In genomic region chr2:103480871-103481270, GRCm38 (mm10) we compare ENCODE assay signal across 27 mouse cellular contexts. TPM values are rescaled to one million over a fixed set of nuclear protein-coding genes. Genes with fewer than 3 reads are reported as not detected.
A peak's percentile ranks its signal among the peaks of the same experiment; 100 is the strongest.
DNase-seq lines count a peak whose midpoint lies in the region; ATAC-seq and TF ChIP-seq lines count a peak whose summit lies in the region.
"Had no signal": no experiment of that assay in that cellular context is flagged by ENCODE, and none has a peak within 500 bp of the region (broad histone marks: within the 10 kb centered on the region; RNA-seq: fewer than 3 reads in every experiment).

No protein-coding gene starts in this region.

- no peak for TF ChIP-seq POLR2A in liver, adult 2 months (IDR thresholded peaks at IDR 0.05; ENCODE audit: extremely low read depth, insufficient read depth, low read length)

- no peak overlapping the region for H3K4me3 ChIP-seq in gastrocnemius, adult 2 months
- H3K4me3 ChIP-seq in liver, adult 2 months (ENCODE audit: insufficient read depth, low read depth, low read length): peak overlapping the region; percentile 94
- peak overlapping the region; percentile 89 for H3K4me3 ChIP-seq in liver, embryonic 13.5 days (replicated peaks)
- H3K4me3 ChIP-seq: hindbrain, embryonic 10.5 days; hindbrain, embryonic 15.5 days; layer of hippocampus, adult 2 months; limb, embryonic 13.5 days had no signal

- 23% methylated on average over 4 of the region's 4 CpGs for WGBS in liver, adult 2 months
- WGBS in liver, embryonic 13.5 days (ENCODE audit: insufficient replicate concordance): 80% methylated on average over 4 of the region's 4 CpGs

- DNase-seq in gastrocnemius, adult 2 months: no peak
- no peak for DNase-seq in gastrocnemius, adult 8-10 months (ENCODE audit: low spot score in 2 of 2)
- peak; percentile 95 for DNase-seq in liver, adult 2 months (ENCODE audit: extremely low read depth, low read depth, low spot score)
- DNase-seq in liver: no peak
- no peak for DNase-seq in liver, embryonic 13.5 days
- DNase-seq in adrenal gland, postnatal 36 days: no peak
- no peak for DNase-seq in thymus, postnatal 25 days
- DNase-seq: adrenal gland, postnatal 25 days; cerebellum, adult 2 months; cerebellum, postnatal 14 days; gastrocnemius, postnatal 36 days; heart, postnatal 10 days; kidney, adult 11 months; lung, embryonic 14.5 days; lung, postnatal 14 days; right cerebral cortex, postnatal 4 days; thymus, adult 18-20 months; thymus, postnatal 4 days had no signal

- H3K9me3 ChIP-seq in liver, embryonic 13.5 days (replicated peaks): no peaks in the 10 kb centered on the region
- H3K9me3 ChIP-seq: hindbrain, embryonic 10.5 days; hindbrain, embryonic 15.5 days; limb, embryonic 13.5 days had no signal

- H3K36me3 ChIP-seq in liver, adult 2 months (ENCODE audit: control insufficient read depth, insufficient read depth, low read length): peaks cover 44% of the 10 kb centered on the region
- H3K36me3 ChIP-seq in liver, embryonic 13.5 days: peaks cover 38% of the 10 kb centered on the region

- H3K27ac ChIP-seq in gastrocnemius, adult 2 months: peak overlapping the region; percentile 66
- H3K27ac ChIP-seq in liver, adult 2 months (replicated peaks; ENCODE audit: insufficient read depth, low read depth, low read length): peak overlapping the region; percentile 76
- peak overlapping the region; percentile 99 for H3K27ac ChIP-seq in liver, embryonic 13.5 days
- H3K27ac ChIP-seq: hindbrain, embryonic 15.5 days; layer of hippocampus, adult 2 months; limb, embryonic 13.5 days; stomach, postnatal 0 days had no signal

- H3K79me2 ChIP-seq in liver, adult 2 months (ENCODE audit: control insufficient read depth, insufficient read depth, low read length): peaks cover 30% of the 10 kb centered on the region; the same call in 1 of the 2 replicates

- peak overlapping the region; percentile 72 for H3K9ac ChIP-seq in liver, adult 2 months (ENCODE audit: low read depth, low read length)
- H3K9ac ChIP-seq in liver, embryonic 13.5 days: peak overlapping the region; percentile 94
- H3K9ac ChIP-seq: hindbrain, embryonic 15.5 days; limb, embryonic 13.5 days; lung, embryonic 14.5 days had no signal

- TF ChIP-seq CTCF in gastrocnemius, adult 2 months (IDR thresholded peaks at IDR 0.05): no peak
- TF ChIP-seq CTCF in liver, adult 2 months (IDR thresholded peaks at IDR 0.05; ENCODE audit: low read depth, low read length): no peak

- intact Hi-C loops in gastrocnemius, adult 2 months (cut with DNase I): no loop called here

- no peak for ATAC-seq in liver, embryonic 13.5 days (ENCODE audit: low read depth)
- ATAC-seq: forebrain, embryonic 14.5 days; inflammation-experienced regulatory T-cells, adult 6 months; midbrain, embryonic 16.5 days had no signal

- H3K4me1 ChIP-seq in liver, adult 2 months (ENCODE audit: control insufficient read depth, insufficient read depth, low read length): peaks cover 13% of the 10 kb centered on the region
- H3K4me1 ChIP-seq in liver, embryonic 13.5 days (replicated peaks): peaks cover 76% of the 10 kb centered on the region

- peak overlapping the region; percentile 73 for H3K4me2 ChIP-seq in liver, embryonic 13.5 days
- H3K4me2 ChIP-seq: hindbrain, embryonic 15.5 days; limb, embryonic 13.5 days; lung, embryonic 14.5 days; midbrain, embryonic 11.5 days had no signal

- H3K27me3 ChIP-seq in liver, adult 2 months (ENCODE audit: control insufficient read depth, insufficient read depth, low read length): no peaks in the 10 kb centered on the region
- H3K27me3 ChIP-seq in liver, embryonic 13.5 days: no peaks in the 10 kb centered on the region
- H3K27me3 ChIP-seq: hindbrain, embryonic 15.5 days; limb, embryonic 13.5 days had no signal

RNA-seq across cellular contexts. Expression of gene Cat, which starts 4.1 kb away (rescaled TPM):
- 100 to 1,000 TPM in 1 of 2 experiments, 10 to 100 TPM in 1; 77.9 to 127 TPM for total RNA-seq in gastrocnemius, adult 2 months (2021)
- total RNA-seq in gastrocnemius, adult 8-10 months (2022): 100 to 1,000 TPM in 2 of 4 experiments, 10 to 100 TPM in 2; 85.9 to 103 (median 95.5) TPM
- 1,807 and 1,852 TPM in 2 replicates for total RNA-seq in liver, adult 2 months (2014; rRNA removed)
- polyA plus RNA-seq in liver, adult 2 months (2012; rRNA removed): 1,476 and 1,516 TPM in 2 replicates
- polyA plus RNA-seq in liver, embryonic 13.5 days (2015; fragmentation: Nextera tagmentation; extraction: Ambion mirVana): 102 and 145 TPM in 2 replicates
- total RNA-seq in adrenal gland, postnatal 36 days (2021): 100 to 1,000 TPM; 285 to 462 TPM
